Mouse (Mus musculus) hindbrain, postnatal 0 days (tissue): Measurements from ENCODE around the gene Sgms1. TPM values are rescaled to one million over a fixed set of nuclear protein-coding genes. Genes with fewer than 3 reads are reported as not detected.

Experiments
- ATAC-seq: fragments of 200-750 bp; cut with Nextera tagmentation; 2 replicates; pipeline ENCODE4 v1.8.0; 2017; ENCODE audit warnings: mild to moderate bottlenecking, moderate TSS enrichment, moderate library complexity
- DNase-seq: peaks from one replicate; pipeline ENCODE4 v3.0.0-alpha.2; 2015; ENCODE audit warnings: low spot score
- H3K27ac ChIP-seq: fragments of 300-500 bp; sonication (generic); 2 replicates; pipeline ENCODE4 v1.5.1; 2014; ENCODE audit warnings: mild to moderate bottlenecking
- H3K27me3 ChIP-seq: fragments of 300-500 bp; sonication (generic); 2 replicates; pipeline ENCODE4 v1.6.1; 2014; ENCODE audit warnings: low read length, mixed read lengths; ENCODE audit not compliant: insufficient read depth
- H3K36me3 ChIP-seq: fragments of 300-500 bp; sonication (generic); 2 replicates; pipeline ENCODE4 v1.6.1; 2014; ENCODE audit warnings: low read length, mixed read lengths; ENCODE audit not compliant: insufficient read depth
- H3K4me1 ChIP-seq: fragments of 300-500 bp; sonication (generic); 2 replicates; pipeline ENCODE4 v1.6.1; 2014; ENCODE audit warnings: antibody characterized with exemption, low read length, mixed read lengths; ENCODE audit not compliant: insufficient read depth
- H3K4me2 ChIP-seq: fragments of 300-500 bp; sonication (generic); 2 replicates; pipeline ENCODE4 v1.6.1; 2014; ENCODE audit warnings: low read depth, mild to moderate bottlenecking, low read length, moderate library complexity, mixed read lengths
- H3K4me3 ChIP-seq: fragments of 300-500 bp; sonication (generic); 2 replicates; pipeline ENCODE4 v1.5.1; 2014; ENCODE audit warnings: low read length
- H3K9ac ChIP-seq: fragments of 300-500 bp; sonication (generic); replicated peaks from 2 replicates; pipeline ENCODE4 v1.6.1; 2014; ENCODE audit warnings: mild to moderate bottlenecking, low read length, moderate library complexity, mixed read lengths
- H3K9me3 ChIP-seq: fragments of 300-500 bp; sonication (generic); 2 replicates; pipeline ENCODE4 v1.6.1; 2016; ENCODE audit warnings: low read length, mixed read lengths
- CTCF ChIP-seq: IDR thresholded peaks from 2 replicates; pipeline ENCODE4 v1.5.1; 2016; ENCODE audit warnings: antibody characterized with exemption, control low read depth, low read depth
- WGBS: fragments of 180-500 bp; shearing (Covaris S2); extraction: QIAGEN DNeasy Blood & Tissue Kit; methylation state at CpG from one replicate; pipeline ENCODE4 v1.1.7; 2014; 5-methylcytosine and 5-hydroxymethylcytosine counted together
- polyA plus RNA-seq: library from polyadenylated mRNA; unstranded; fragments of >200 nt; fragmentation: Nextera tagmentation; extraction: Ambion mirVana; gene quantifications from 2 replicates; pipeline ENCODE4 v1.2.1, GENCODE M21; 2015
- total RNA-seq: library from RNA; depleted of rRNA; stranded (reverse); fragments of >200 nt; gene quantifications from 2 replicates; pipeline ENCODE4 v1.2.3, GENCODE M21; 2014

The Sgms1 gene
- total and polyA plus RNA-seq, 2 experiments from 2014 or later: 23.2 to 32.5 TPM

DNA sequence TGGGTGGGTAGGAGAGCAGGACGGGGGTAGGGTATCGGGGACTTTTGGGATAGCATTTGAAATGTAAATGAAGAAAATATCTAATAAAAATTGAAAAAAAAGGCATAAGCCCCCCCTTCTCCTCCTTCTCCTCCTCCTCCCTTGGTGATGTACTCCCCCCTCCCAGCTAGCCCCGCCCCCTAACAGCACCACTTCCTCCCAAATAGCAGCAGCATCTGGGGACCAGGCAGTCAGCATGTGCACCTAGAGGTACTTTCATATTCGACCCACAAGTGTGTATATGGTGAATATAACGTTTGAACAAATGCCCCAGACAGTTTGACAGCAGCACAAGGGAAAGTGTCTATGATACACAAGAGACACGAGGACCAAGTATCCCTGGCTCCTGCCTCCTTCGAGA, 17.2 kb upstream of the Sgms1 start:
- H3K9me3 ChIP-seq: no peaks in the 10 kb centered on the region
- no peak overlapping the region for H3K9ac ChIP-seq
- H3K36me3 ChIP-seq: no peaks in the 10 kb centered on the region
- H3K27me3 ChIP-seq: no peaks in the 10 kb centered on the region
- H3K4me2 ChIP-seq: no peak overlapping the region
- no peak overlapping the region for H3K4me3 ChIP-seq
- no peak for ATAC-seq
- no peaks in the 10 kb centered on the region for H3K4me1 ChIP-seq
- H3K27ac ChIP-seq: no peak overlapping the region
- WGBS: 72% methylated on average over 7 of the region's 7 CpGs
- no peak for TF ChIP-seq CTCF
- DNase-seq: no peak

DNA sequence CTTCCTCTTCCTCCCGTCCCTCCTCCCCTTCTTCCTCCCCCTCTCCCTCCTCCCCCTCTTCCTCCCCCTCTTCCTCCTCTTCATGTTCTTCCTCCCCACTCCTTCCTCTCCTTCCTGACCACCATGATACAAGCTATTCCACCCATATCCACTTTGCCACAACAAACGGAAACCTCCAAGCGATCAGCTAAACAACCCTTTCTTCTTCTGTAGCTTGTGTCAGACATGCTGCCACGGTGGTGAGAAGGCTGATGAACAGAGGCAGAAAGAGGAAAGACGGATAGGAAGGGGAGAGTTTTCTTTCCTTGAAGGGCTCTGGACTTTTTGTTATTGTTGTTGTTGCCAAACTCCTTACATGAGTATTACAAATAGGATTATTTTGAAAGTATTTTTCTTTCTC, 14.9 kb upstream of the Sgms1 start:
- ATAC-seq: no peak

DNA sequence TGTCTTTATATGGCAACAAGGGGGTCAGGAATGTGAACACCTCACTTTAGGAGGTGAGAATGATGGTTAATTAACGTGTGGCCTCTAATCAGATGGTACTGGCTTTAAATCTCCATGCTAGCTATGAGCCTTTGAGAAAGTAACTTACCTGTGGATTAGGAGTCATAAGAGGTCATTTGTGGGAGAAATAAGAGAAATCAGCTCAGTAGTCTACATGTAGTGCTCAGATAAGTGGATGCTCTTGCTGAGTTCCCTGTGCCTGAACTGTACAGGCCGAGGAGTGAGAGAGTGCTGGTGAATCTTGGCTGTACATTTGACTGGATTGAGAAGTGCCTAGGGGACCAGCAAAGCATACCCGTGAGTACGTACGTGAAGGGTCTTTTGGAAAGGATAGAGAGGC, 14.3 kb upstream of the Sgms1 start:
- no peak for ATAC-seq
- no peak for DNase-seq
- Histone ChIP-seq H3K4me3 (no peak overlapping the region), H3K27me3 (no peaks in the 10 kb centered on the region), H3K4me1 (no peaks in the 10 kb centered on the region), H3K27ac (no peak overlapping the region), H3K36me3 (no peaks in the 10 kb centered on the region), H3K4me2 (no peak overlapping the region), H3K9me3 (no peaks in the 10 kb centered on the region), H3K9ac (no peak overlapping the region)
- TF ChIP-seq CTCF: no peak
- WGBS: 93% methylated on average over 5 of the region's 5 CpGs

More for the DNA sequence above, 14.9 kb upstream of the Sgms1 start:
- Histone ChIP-seq H3K9me3 (no peaks in the 10 kb centered on the region), H3K4me2 (no peak overlapping the region), H3K36me3 (no peaks in the 10 kb centered on the region), H3K4me3 (no peak overlapping the region), H3K27me3 (no peaks in the 10 kb centered on the region), H3K9ac (no peak overlapping the region), H3K27ac (no peak overlapping the region), H3K4me1 (no peaks in the 10 kb centered on the region)
- no peak for DNase-seq
- WGBS: 76% methylated on average over 5 of the region's 5 CpGs
- no peak for TF ChIP-seq CTCF

DNA sequence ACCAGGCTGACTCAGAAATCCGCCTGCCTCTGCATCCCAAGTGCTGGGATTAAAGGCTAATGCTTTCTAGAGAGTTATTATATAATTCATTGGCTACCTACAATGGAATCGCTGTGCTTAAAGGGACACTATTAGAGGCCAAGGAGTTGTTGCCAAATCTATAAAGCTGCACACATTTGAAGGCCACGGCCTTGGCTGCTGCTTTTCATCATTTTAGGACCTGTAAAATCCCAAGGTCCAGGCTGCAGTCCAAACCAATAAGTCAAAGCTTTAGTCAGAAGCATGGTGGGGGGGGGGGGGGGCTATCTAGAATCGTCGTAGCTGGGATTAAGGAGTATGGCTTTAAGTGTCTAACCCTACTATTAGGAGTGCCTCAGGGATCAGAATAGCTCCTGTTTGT, 9.0 kb upstream of the Sgms1 start:
- H3K27me3 ChIP-seq: no peaks in the 10 kb centered on the region
- no peak overlapping the region for H3K9ac ChIP-seq
- no peak for TF ChIP-seq CTCF
- H3K4me2 ChIP-seq: no peak overlapping the region
- no peaks in the 10 kb centered on the region for H3K36me3 ChIP-seq
- no peaks in the 10 kb centered on the region for H3K9me3 ChIP-seq
- ATAC-seq: no peak
- H3K4me1 ChIP-seq: no peaks in the 10 kb centered on the region
- no peak overlapping the region for H3K4me3 ChIP-seq
- no peak for DNase-seq
- 82% methylated on average over 5 of the region's 5 CpGs for WGBS
- no peak overlapping the region for H3K27ac ChIP-seq

DNA sequence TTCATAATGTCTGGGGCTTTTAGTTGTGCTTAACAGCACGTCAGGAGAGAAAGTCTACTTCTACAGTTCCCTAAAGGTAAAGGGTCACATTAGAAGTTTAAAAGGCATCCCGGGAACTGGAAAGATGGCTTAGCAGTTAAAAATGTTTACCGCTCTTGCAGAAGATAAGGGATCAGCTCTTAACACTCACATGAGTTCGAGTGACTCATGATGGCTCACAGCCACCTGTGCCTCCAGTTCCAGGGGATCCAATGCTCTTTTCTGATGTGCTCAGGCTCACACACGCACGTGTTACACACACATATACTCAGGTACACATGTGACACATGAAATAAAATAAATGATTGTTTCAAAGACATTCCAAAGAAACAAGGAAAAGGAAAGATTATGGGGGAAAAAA, 6.8 kb upstream of the Sgms1 start:
- Histone ChIP-seq H3K4me3 (no peak overlapping the region), H3K36me3 (no peaks in the 10 kb centered on the region), H3K27ac (no peak overlapping the region), H3K27me3 (no peaks in the 10 kb centered on the region), H3K9me3 (no peaks in the 10 kb centered on the region), H3K4me2 (no peak overlapping the region), H3K4me1 (no peaks in the 10 kb centered on the region), H3K9ac (no peak overlapping the region)
- DNase-seq (no peak), ATAC-seq (no peak)
- TF ChIP-seq CTCF: no peak
- 84% methylated on average over 6 of the region's 6 CpGs for WGBS

DNA sequence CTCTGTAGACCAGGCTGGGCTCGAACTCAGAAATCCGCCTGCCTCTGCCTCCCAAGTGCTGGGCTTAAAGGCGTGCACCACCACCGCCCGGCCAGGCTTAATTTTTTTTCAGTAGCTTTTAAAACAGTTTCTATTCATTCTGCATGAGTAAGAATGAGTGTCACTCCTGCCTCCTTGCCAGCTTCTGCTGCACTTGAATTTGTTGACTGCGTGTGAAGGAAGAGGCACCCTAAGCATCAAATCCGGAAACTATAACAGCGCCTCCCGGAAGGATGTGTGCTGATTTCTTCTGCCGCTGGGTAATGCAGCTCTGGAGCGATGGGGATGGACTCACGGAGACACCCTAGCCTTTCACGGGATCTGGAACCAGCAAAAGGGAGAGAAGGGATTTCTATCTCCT, 5.3 kb upstream of the Sgms1 start:
- Histone ChIP-seq H3K4me3 (no peak overlapping the region), H3K4me1 (0 out of 2 replicates have a peak, but pooled peaks cover 4% of the 10 kb centered on the region), H3K27me3 (no peaks in the 10 kb centered on the region), H3K4me2 (no peak overlapping the region), H3K36me3 (no peaks in the 10 kb centered on the region), H3K9me3 (no peaks in the 10 kb centered on the region), H3K9ac (no peak overlapping the region), H3K27ac (no peak overlapping the region)
- 90% methylated on average over 13 of the region's 13 CpGs for WGBS
- DNase-seq: no peak
- no peak for TF ChIP-seq CTCF
- no peak for ATAC-seq

DNA sequence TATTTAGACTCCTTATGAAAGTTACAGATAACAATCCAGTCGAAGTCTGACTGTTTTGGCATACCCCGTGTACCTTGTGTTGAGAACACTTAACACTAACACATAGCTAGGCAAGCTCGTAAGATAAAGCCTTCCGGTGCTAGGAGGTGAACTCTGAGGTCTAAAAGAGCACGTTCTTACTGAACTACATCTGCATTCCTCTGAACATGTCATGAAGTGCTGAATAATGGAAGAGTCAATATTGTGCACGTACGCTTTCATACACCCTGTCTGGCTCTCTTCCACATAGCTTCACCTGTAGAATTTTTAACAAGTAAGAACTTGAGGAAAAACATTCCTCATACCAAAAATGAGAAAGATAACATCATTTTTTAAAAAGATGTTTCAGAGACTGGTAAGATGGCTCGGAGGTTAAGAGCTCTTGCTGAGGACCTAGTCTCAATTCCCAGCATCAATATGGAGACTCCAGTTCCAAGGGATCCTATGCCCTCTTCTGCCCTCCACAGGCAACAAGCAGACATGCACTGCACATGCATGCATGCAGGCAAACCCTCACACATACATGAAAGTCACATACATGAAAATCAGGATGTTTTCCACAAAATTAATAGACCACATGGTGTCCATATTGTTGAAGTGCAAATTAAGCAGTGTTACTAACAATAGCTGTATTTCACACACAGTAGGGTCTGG, 4.4 kb upstream of the Sgms1 start:
- 93% methylated on average over 8 of the region's 8 CpGs for WGBS
- H3K27ac ChIP-seq: no peak overlapping the region
- H3K27me3 ChIP-seq: no peaks in the 10 kb centered on the region
- H3K36me3 ChIP-seq: no peaks in the 10 kb centered on the region
- TF ChIP-seq CTCF: peak; percentile 17; the same call in 1 of the 2 replicates
- H3K4me1 ChIP-seq: 0 out of 2 replicates have a peak, but pooled peaks cover 5% of the 10 kb centered on the region
- no peak overlapping the region for H3K4me2 ChIP-seq
- no peak overlapping the region for H3K9ac ChIP-seq
- DNase-seq (no peak), ATAC-seq (no peak)
- no peak overlapping the region for H3K4me3 ChIP-seq
- no peaks in the 10 kb centered on the region for H3K9me3 ChIP-seq
